Mouse (Mus musculus) stomach, postnatal 0 days (tissue): ENCODE results near the gene Ift20. TPM values are rescaled to one million over a fixed set of nuclear protein-coding genes. Genes with fewer than 3 reads are reported as not detected.

Experiments used
- ATAC-seq: fragments of 200-750 bp; cut with Nextera tagmentation; 2 replicates; pipeline ENCODE4 v1.8.0; 2017; ENCODE audit not compliant: low FRiP score, low TSS enrichment
- DNase-seq: peaks from one replicate; pipeline ENCODE4 v3.0.0-alpha.2; 2016; ENCODE audit warnings: low spot score
- H3K27ac ChIP-seq: fragments of 300-500 bp; sonication (generic); replicated peaks from 2 replicates; pipeline ENCODE4 v1.5.1; 2014; ENCODE audit warnings: mild to moderate bottlenecking, control low read depth
- H3K27me3 ChIP-seq: fragments of 300-500 bp; sonication (generic); 2 replicates; pipeline ENCODE4 v1.6.1; 2014; ENCODE audit warnings: low read length; ENCODE audit not compliant: control insufficient read depth, insufficient read depth
- H3K36me3 ChIP-seq: fragments of 300-500 bp; sonication (generic); 2 replicates; pipeline ENCODE4 v1.6.1; 2014; ENCODE audit warnings: low read length, mixed read lengths; ENCODE audit not compliant: control insufficient read depth, insufficient read depth
- H3K4me1 ChIP-seq: fragments of 300-500 bp; sonication (generic); replicated peaks from 2 replicates; pipeline ENCODE4 v1.6.1; 2014; ENCODE audit warnings: antibody characterized with exemption; ENCODE audit not compliant: control insufficient read depth, insufficient read depth
- H3K4me2 ChIP-seq: fragments of 300-500 bp; sonication (generic); replicated peaks from 2 replicates; pipeline ENCODE4 v1.6.1; 2014; ENCODE audit warnings: low read depth, mild to moderate bottlenecking, control low read depth, moderate library complexity
- H3K4me3 ChIP-seq: fragments of 300-500 bp; sonication (generic); 2 replicates; pipeline ENCODE4 v1.5.1; 2014; ENCODE audit warnings: low read depth, low read length, control low read depth
- H3K9ac ChIP-seq: fragments of 300-500 bp; sonication (generic); 2 replicates; pipeline ENCODE4 v1.6.1; 2014; ENCODE audit warnings: mild to moderate bottlenecking, low read length, control low read depth, mixed read lengths
- H3K9me3 ChIP-seq: fragments of 300-500 bp; sonication (generic); 2 replicates; pipeline ENCODE4 v1.6.1; 2016; ENCODE audit warnings: low read length; ENCODE audit not compliant: control insufficient read depth
- CTCF ChIP-seq: IDR thresholded peaks from 2 replicates; pipeline ENCODE4 v1.5.1; 2016; ENCODE audit warnings: antibody characterized with exemption, low read depth, mild to moderate bottlenecking, moderate library complexity
- EP300 ChIP-seq: optimal IDR thresholded peaks from 2 replicates; pipeline ENCODE3; 2016; ENCODE audit warnings: antibody characterized with exemption
- WGBS: fragments of 180-500 bp; shearing (Covaris S2); extraction: QIAGEN DNeasy Blood & Tissue Kit; methylation state at CpG from one replicate; pipeline ENCODE4 v1.1.7; 2014; 5-methylcytosine and 5-hydroxymethylcytosine counted together
- polyA plus RNA-seq: library from polyadenylated mRNA; unstranded; fragments of >200 nt; fragmentation: Nextera tagmentation; extraction: Ambion mirVana; gene quantifications from 2 replicates; pipeline ENCODE4 v1.2.1, GENCODE M21; 2015

Ift20 gene
- polyA plus RNA-seq, 1 experiment from 2014 or later: 168 TPM

DNA sequence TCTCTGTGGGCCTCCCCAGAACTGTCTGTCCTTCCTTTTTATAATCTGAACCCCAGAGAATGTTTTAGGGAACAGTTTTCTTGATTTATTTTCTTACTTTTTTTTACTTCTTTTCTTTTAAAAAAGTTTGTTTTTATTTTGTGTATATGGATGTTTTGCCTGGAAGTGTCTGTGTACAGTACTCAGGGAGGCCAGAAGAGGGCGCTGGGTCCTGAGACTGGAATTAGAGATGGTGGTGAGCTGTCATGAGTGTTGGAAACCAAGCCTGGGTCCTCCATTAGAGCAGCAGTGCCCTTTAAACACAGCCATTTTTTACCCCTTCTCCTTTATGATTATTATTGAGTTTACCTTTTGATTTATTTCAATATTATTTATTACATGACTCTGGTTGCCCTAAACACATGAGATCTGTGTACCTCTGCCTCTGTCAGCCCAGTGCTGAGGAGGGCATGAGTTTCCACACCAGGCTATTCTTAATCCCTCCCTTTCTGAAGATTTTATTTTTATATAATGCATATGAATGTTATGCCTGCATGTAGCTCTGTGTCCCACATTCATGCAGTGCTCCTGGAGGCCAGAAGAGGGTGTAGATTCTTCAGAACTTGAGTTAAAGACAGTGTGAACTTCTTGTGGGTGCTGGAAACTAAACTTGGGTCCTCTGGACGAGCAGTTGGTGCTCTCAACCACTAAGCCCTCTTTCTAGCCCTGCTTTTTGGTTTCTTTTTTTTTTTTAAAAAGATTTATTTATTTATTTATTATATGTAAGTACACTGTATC lies 20.4 kb upstream of the Ift20 start:
- Histone ChIP-seq H3K4me1 (peaks cover 4% of the 10 kb centered on the region), H3K9me3 (no peaks in the 10 kb centered on the region), H3K9ac (no peak overlapping the region), H3K4me2 (no peak overlapping the region), H3K36me3 (peaks cover 19% of the 10 kb centered on the region), H3K4me3 (no peak overlapping the region), H3K27ac (no peak overlapping the region), H3K27me3 (no peaks in the 10 kb centered on the region)
- TF ChIP-seq CTCF (peak; percentile 58), EP300 (no peak)
- DNase-seq: no peak
- WGBS: 57% methylated on average over 2 of the region's 2 CpGs
- ATAC-seq: no peak

DNA sequence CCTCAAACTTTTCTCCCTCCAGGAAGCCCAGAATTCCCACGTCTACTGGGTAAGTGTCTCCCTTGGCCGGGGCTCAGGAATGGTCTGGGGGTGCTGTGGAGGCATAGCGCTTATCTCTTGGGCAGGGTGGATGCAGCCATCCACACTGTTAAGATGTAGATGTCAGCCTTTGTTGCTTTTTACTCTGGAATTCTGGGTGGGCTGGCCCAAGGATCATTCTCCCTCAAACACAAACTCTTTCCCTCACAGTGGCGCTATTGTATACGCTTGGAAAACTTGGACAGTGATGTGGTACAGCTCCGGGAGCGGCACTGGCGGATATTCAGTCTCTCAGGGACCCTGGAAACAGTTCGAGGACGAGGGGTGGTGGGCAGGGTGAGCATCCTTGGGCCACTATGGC lies 17.2 kb upstream of the Ift20 start:
- H3K27me3 ChIP-seq: no peaks in the 10 kb centered on the region
- no peak overlapping the region for H3K9ac ChIP-seq
- H3K4me1 ChIP-seq: no peaks in the 10 kb centered on the region
- H3K4me2 ChIP-seq: no peak overlapping the region
- DNase-seq (no peak), ATAC-seq (no peak)
- H3K27ac ChIP-seq: no peak overlapping the region
- no peak overlapping the region for H3K4me3 ChIP-seq
- WGBS: 88% methylated on average over 10 of the region's 10 CpGs
- H3K9me3 ChIP-seq: no peaks in the 10 kb centered on the region
- TF ChIP-seq EP300 (no peak), CTCF (no peak)
- peaks cover 32% of the 10 kb centered on the region for H3K36me3 ChIP-seq

DNA sequence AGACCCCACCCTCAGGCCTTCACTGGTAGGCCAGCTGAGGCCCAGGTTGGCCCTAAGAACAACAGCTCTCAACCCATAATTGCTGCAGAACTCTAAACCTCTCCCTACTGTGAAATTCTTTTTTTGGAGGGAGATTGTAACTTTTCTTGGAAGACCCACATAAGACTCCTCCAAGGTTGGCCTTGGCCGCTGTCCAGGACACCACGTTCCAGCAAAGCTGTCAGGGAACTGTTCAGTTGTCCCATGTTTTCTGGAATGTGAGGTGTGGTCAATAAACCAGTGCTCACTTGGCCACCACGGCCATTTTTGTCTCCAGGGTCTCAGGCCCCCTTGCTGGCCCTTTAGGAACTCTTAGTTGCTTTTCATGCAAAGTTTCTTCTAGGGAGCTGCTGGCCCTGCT lies 14.3 kb upstream of the Ift20 start:
- no peaks in the 10 kb centered on the region for H3K9me3 ChIP-seq
- TF ChIP-seq CTCF (no peak), EP300 (no peak)
- ATAC-seq (no peak), DNase-seq (no peak)
- H3K9ac ChIP-seq: no peak overlapping the region
- H3K27me3 ChIP-seq: no peaks in the 10 kb centered on the region
- peaks cover 32% of the 10 kb centered on the region for H3K36me3 ChIP-seq
- no peak overlapping the region for H3K4me2 ChIP-seq
- H3K4me3 ChIP-seq: no peak overlapping the region
- no peaks in the 10 kb centered on the region for H3K4me1 ChIP-seq
- no peak overlapping the region for H3K27ac ChIP-seq
- WGBS: 67% methylated on average over 3 of the region's 3 CpGs

GRCm38 (mm10) chr11:78522481-78522997 lies 13.6 kb upstream of the Ift20 start:
- Histone ChIP-seq H3K4me2 (no peak overlapping the region), H3K27ac (no peak overlapping the region), H3K4me1 (no peaks in the 10 kb centered on the region), H3K9ac (no peak overlapping the region), H3K9me3 (no peaks in the 10 kb centered on the region), H3K4me3 (no peak overlapping the region), H3K27me3 (no peaks in the 10 kb centered on the region), H3K36me3 (peaks cover 34% of the 10 kb centered on the region)
- DNase-seq (no peak), ATAC-seq (no peak)
- no peak for TF ChIP-seq EP300
- peak; percentile 70 for TF ChIP-seq CTCF
- WGBS: 93% methylated on average over 1 of the region's 1 CpGs

- DNase-seq (no peak), ATAC-seq (no peak)
- WGBS: 73% methylated on average over 9 of the region's 9 CpGs
- H3K9ac ChIP-seq: no peak overlapping the region
- no peaks in the 10 kb centered on the region for H3K27me3 ChIP-seq
- no peaks in the 10 kb centered on the region for H3K4me1 ChIP-seq
- H3K27ac ChIP-seq: no peak overlapping the region
- no peaks in the 10 kb centered on the region for H3K9me3 ChIP-seq
- peaks cover 40% of the 10 kb centered on the region for H3K36me3 ChIP-seq
- no peak overlapping the region for H3K4me3 ChIP-seq
- TF ChIP-seq EP300 (no peak), CTCF (no peak)
- no peak overlapping the region for H3K4me2 ChIP-seq
These were observed 12.8 kb upstream of the Ift20 start for GRCm38 (mm10) chr11:78523241-78523955.

DNA sequence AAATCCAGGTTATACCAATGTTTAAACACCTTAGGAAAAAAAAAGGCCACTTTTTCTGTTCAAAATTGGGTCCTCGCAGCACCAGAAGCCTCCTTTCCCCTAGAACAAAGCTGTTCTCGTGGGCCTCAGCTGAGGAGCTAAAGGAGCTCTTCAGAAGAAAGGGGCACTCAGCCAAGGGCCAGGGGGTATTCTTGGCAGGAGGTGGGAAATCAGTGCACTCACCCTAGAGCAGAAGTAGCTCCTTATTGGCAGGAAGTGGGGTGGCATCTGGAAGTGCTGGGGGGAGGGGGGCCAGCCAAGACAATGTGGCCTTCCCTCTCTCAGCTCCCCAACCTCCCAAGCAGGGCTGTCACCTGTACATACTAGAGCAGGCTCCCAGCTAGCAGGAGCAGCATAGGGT lies 11.3 kb upstream of the Ift20 start:
- H3K27ac ChIP-seq: no peak overlapping the region
- no peak overlapping the region for H3K4me3 ChIP-seq
- DNase-seq (no peak), ATAC-seq (no peak)
- 72% methylated on average over 2 of the region's 2 CpGs for WGBS
- no peaks in the 10 kb centered on the region for H3K4me1 ChIP-seq
- peaks cover 41% of the 10 kb centered on the region for H3K36me3 ChIP-seq
- H3K9me3 ChIP-seq: no peaks in the 10 kb centered on the region
- TF ChIP-seq CTCF (no peak), EP300 (no peak)
- H3K27me3 ChIP-seq: no peaks in the 10 kb centered on the region
- H3K9ac ChIP-seq: no peak overlapping the region
- H3K4me2 ChIP-seq: no peak overlapping the region
